Comparison of ENCODE assay signal across 14 mouse cellular contexts in the genomic region with DNA sequence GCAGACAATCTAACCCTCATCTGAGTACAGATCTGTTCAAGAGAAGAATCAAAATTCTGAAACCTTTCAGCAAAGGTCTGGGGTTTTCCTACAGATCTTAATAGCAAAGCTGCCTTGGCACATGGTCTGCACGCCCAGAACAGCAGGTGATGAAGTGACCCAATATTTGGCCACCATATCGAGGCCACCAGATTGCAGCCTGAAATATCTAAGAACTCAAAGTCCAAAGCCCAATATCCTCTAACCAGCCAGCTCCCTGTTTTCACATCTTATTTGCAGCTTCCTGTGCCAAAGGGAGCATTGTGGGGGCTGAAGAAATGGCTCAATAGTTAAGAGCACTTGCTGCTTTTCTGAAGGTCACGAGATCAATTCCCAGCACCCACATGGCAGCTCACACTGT. TPM values are rescaled to one million over a fixed set of nuclear protein-coding genes. Genes with fewer than 3 reads are reported as not detected.
"Had no signal": no experiment of that assay in that cellular context is flagged by ENCODE, and none has a peak within 500 bp of the region (broad histone marks: within the 10 kb centered on the region; RNA-seq: fewer than 3 reads in every experiment).

No protein-coding gene starts in this region.

- H3K27me3 ChIP-seq: liver, embryonic 13.5 days; lung, embryonic 15.5 days; midbrain, embryonic 13.5 days; neural tube, embryonic 15.5 days had no signal

- ATAC-seq: liver, postnatal 0 days; midbrain, embryonic 13.5 days had no signal

- H3K27ac ChIP-seq: kidney, postnatal 0 days; layer of hippocampus, adult 2 months; left cerebral cortex, adult 2 months; limb, embryonic 10.5 days; liver, embryonic 13.5 days; lung, embryonic 15.5 days; midbrain, embryonic 13.5 days; neural tube, embryonic 15.5 days had no signal

- DNase-seq: kidney, adult 9 months; kidney, postnatal 36 days; liver, embryonic 13.5 days; liver, postnatal 0 days; thymus, adult 2 months; thymus, postnatal 25 days had no signal

- H3K9ac ChIP-seq: liver, embryonic 13.5 days; liver, postnatal 0 days; lung, embryonic 15.5 days; midbrain, embryonic 13.5 days; neural tube, embryonic 15.5 days had no signal

- H3K36me3 ChIP-seq: limb, embryonic 10.5 days; liver, embryonic 13.5 days; lung, embryonic 15.5 days; midbrain, embryonic 13.5 days; neural tube, embryonic 15.5 days had no signal

- H3K4me2 ChIP-seq: liver, embryonic 13.5 days; lung, embryonic 15.5 days; midbrain, embryonic 13.5 days; neural tube, embryonic 15.5 days had no signal

- H3K4me3 ChIP-seq: layer of hippocampus, adult 2 months; left cerebral cortex, adult 2 months; limb, embryonic 10.5 days; liver, embryonic 13.5 days; lung, embryonic 15.5 days; midbrain, embryonic 13.5 days; myocyte; neural tube, embryonic 15.5 days had no signal

- H3K4me1 ChIP-seq: limb, embryonic 10.5 days; liver, embryonic 13.5 days; lung, embryonic 15.5 days; midbrain, embryonic 13.5 days; neural tube, embryonic 15.5 days had no signal

- H3K9me3 ChIP-seq: limb, embryonic 10.5 days; liver, embryonic 13.5 days; lung, embryonic 15.5 days; midbrain, embryonic 13.5 days; neural tube, embryonic 15.5 days had no signal

RNA-seq across cellular contexts. Expression of gene Rgs7, which starts 52.8 kb away (rescaled TPM):
- polyA plus RNA-seq: limb, embryonic 10.5 days; liver, postnatal 0 days had no signal
